Mouse (Mus musculus): ENCODE data around the gene Fpr-rs3.

Fpr-rs3 gene

DNA sequence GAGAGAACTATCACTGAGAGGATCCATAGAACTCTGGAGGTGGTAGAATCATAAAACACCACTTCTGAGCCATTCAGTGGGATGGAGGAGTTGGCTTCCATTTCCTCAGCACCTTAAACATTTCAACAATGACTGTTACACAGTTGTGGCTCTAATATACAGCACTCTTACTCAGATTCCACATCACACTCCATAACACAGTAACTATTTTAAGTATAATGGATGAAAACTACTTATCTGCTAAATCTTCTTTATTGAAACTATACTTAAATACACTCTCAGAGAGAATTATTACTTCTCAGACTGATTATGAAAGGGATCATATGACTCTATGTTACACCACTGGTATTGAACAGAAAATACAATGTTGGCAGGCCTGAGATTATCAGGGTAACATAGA is at the start of gene Fpr-rs3:
TSS of gene Fpr-rs3 (minus strand) at position 101 of the 400 bp plus-strand sequence.
- DNase-seq (ENCODE audit: low read depth) = no peak

DNA sequence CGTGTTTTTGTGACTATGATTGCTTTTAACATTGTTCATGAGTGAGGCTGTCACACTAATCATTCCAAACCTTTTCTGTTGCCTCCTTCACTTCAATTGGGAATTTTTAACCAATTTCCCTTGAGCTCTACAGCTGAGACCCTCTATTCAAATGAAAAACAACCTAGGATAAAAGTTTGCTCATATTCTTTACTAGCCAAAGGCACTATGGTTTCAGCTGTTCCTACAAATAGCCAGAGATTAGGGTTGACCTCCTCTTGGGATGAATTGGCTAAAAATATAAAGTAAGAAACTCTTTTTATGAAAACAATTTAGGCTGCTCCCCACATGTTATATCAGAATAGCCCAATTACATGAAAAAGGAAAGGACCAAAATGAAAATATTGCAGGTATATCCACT is 28.4 kb downstream of the Fpr-rs3 start, which contains the start of gene Vmn2r110:
TSS of gene Vmn2r110 (minus strand) at position 101 of the 400 bp plus-strand sequence.
- DNase-seq (ENCODE audit: low read depth) = no peak
